Mouse (Mus musculus) testis, adult 2 months (tissue): Measurements from ENCODE around the gene Krt42.

Source experiments
- CTCF ChIP-seq: fragments of 200-500 bp; IDR thresholded peaks from 2 replicates; pipeline ENCODE4 v1.5.1; 2012; ENCODE audit warnings: low read depth, mild to moderate bottlenecking, inconsistent platforms, low read length, moderate library complexity; ENCODE audit not compliant: control insufficient read depth, insufficient read depth, insufficient replicate concordance
- POLR2A ChIP-seq: fragments of 200-500 bp; IDR thresholded peaks from 2 replicates; pipeline ENCODE4 v1.6.1; 2012; ENCODE audit warnings: low read depth, mild to moderate bottlenecking, inconsistent platforms, low read length, moderate library complexity; ENCODE audit not compliant: control insufficient read depth

DNA sequence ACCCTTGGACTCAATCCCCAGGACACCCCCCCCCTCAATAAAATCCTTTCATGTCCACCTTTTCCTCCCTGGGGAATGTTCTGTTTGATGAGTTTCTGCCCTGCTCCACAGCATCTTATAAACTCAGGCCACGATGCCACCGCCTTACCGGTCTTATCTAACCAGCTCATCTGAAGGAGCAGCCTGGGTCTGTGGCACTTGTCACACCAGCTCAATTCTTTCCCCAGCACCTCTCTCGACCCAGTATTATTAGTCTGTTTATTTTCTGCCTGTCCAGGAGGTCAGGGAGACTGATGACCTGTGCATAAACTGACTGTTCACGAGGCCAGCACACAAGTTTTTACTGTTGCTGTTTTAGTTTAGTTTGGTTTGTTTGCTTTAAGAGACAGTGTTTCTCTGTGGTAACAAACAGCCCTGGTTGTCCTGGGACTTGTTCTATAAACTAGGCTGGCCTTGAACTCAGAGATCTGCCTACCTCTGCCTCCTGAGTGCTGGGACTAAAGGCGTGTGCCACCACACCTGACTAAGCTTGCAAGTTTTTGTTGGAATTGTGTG, 48.2 kb upstream of the Krt42 start:
- no peak for TF ChIP-seq CTCF
- TF ChIP-seq POLR2A, result no peak
